Mouse (Mus musculus) spleen, adult 2 months (tissue): Measurements from ENCODE around the gene Cldnd2. TPM values are rescaled to one million over a fixed set of nuclear protein-coding genes. Genes with fewer than 3 reads are reported as not detected.
A peak's percentile ranks its signal among the peaks of the same experiment; 100 is the strongest.

Source experiments
- DNase-seq, 2 experiments: peaks; one replicate each; pipeline versions ENCODE4 v3.0.0 to v3.0.0-alpha.2; 2012 to 2021; ENCODE audit warnings: low spot score in 2 of 2, low read depth in 1 of 2
- H3K27ac ChIP-seq: fragments of 200-500 bp; 2 replicates; pipeline ENCODE4 v1.5.1; 2012; ENCODE audit warnings: low read length, inconsistent platforms; ENCODE audit not compliant: insufficient read depth
- H3K27me3 ChIP-seq: fragments of 200-500 bp; 2 replicates; pipeline ENCODE4 v1.6.1; 2012; ENCODE audit warnings: mild to moderate bottlenecking, moderate library complexity, low read length, inconsistent platforms; ENCODE audit not compliant: control insufficient read depth, insufficient read depth
- H3K36me3 ChIP-seq: fragments of 200-500 bp; 2 replicates; pipeline ENCODE4 v1.6.1; 2012; ENCODE audit warnings: mild to moderate bottlenecking, low read length, inconsistent platforms; ENCODE audit not compliant: control insufficient read depth, insufficient read depth
- H3K4me1 ChIP-seq: fragments of 200-500 bp; 2 replicates; pipeline ENCODE4 v1.6.1; 2011; ENCODE audit warnings: inconsistent platforms; ENCODE audit not compliant: control insufficient read depth, insufficient read depth, insufficient read length
- H3K4me3 ChIP-seq: fragments of 200-500 bp; 2 replicates; pipeline ENCODE4 v1.5.1; 2011; ENCODE audit warnings: mild to moderate bottlenecking, inconsistent platforms; ENCODE audit not compliant: insufficient read depth, insufficient read length; ENCODE audit errors: extremely low read depth
- CTCF ChIP-seq: fragments of 200-500 bp; IDR thresholded peaks from 2 replicates; pipeline ENCODE4 v1.5.1; 2011; ENCODE audit warnings: mild to moderate bottlenecking, inconsistent platforms; ENCODE audit not compliant: insufficient read depth, insufficient read length, insufficient replicate concordance; ENCODE audit errors: extremely low read depth
- POLR2A ChIP-seq: fragments of 200-500 bp; IDR thresholded peaks from 2 replicates; pipeline ENCODE4 v1.6.1; 2011; ENCODE audit warnings: low read depth, low read length, inconsistent platforms
- WGBS: fragments of 180-500 bp; shearing (Covaris S2); methylation state at CpG from one replicate; pipeline ENCODE4 v1.1.7; 2018; 5-methylcytosine and 5-hydroxymethylcytosine counted together
- polyA plus RNA-seq: library from polyadenylated mRNA; depleted of rRNA; stranded (reverse); fragments of >200 nt; gene quantifications from 2 replicates; pipeline ENCODE4 v1.2.3, GENCODE M21; 2012

Gene Cldnd2
- polyA plus RNA-seq, 1 experiment: 0.26 TPM

- Histone ChIP-seq H3K4me1 (peaks cover 7% of the 10 kb centered on the region), H3K36me3 (no peaks in the 10 kb centered on the region), H3K4me3 (no peak within 1 kb of the TSS), H3K27ac (no peak within 1 kb of the TSS), H3K27me3 (no peaks in the 10 kb centered on the region)
- WGBS: 74% methylated on average over 4 of the region's 4 CpGs
- no peak for TF ChIP-seq POLR2A
- no peak for TF ChIP-seq CTCF
- no peak for DNase-seq
Measured at GRCm38 (mm10) chr7:43462851-43463250, 22.3 kb downstream of the Cldnd2 start, which contains the start of gene Vsig10l. Vsig10l (plus strand) TSS chr7:43463151.

GRCm38 (mm10) chr7:43463976-43464375 is 23.4 kb downstream of the Cldnd2 start:
- no peak for DNase-seq
- peaks cover 7% of the 10 kb centered on the region for H3K4me1 ChIP-seq
- H3K27ac ChIP-seq: no peak overlapping the region
- H3K27me3 ChIP-seq: no peaks in the 10 kb centered on the region
- WGBS: 90% methylated on average over 7 of the region's 7 CpGs
- no peak overlapping the region for H3K4me3 ChIP-seq
- no peaks in the 10 kb centered on the region for H3K36me3 ChIP-seq
- TF ChIP-seq CTCF (no peak), POLR2A (no peak)

GRCm38 (mm10) chr7:43464864-43465343 is 24.3 kb downstream of the Cldnd2 start:
- Histone ChIP-seq H3K27ac (no peak overlapping the region), H3K27me3 (no peaks in the 10 kb centered on the region), H3K4me3 (peak overlapping the region; percentile 72), H3K36me3 (no peaks in the 10 kb centered on the region), H3K4me1 (peaks cover 7% of the 10 kb centered on the region)
- peak; percentile 17 to 32 for DNase-seq
- TF ChIP-seq POLR2A (no peak), CTCF (0 out of 2 replicates have a peak, but pooled peaks have one; percentile 18)
- WGBS: 12% methylated on average over 35 of the region's 35 CpGs

- 2% methylated on average over 33 of the region's 33 CpGs for WGBS
- Histone ChIP-seq H3K27ac (peak overlapping the region; percentile 68), H3K36me3 (no peaks in the 10 kb centered on the region), H3K4me3 (peak overlapping the region; percentile 72), H3K27me3 (no peaks in the 10 kb centered on the region), H3K4me1 (peaks cover 7% of the 10 kb centered on the region)
- TF ChIP-seq POLR2A (no peak), CTCF (no peak)
- peak; percentile 89 for DNase-seq
Measured at GRCm38 (mm10) chr7:43465344-43466098, 24.9 kb downstream of the Cldnd2 start.

GRCm38 (mm10) chr7:43466099-43466694 is 25.6 kb downstream of the Cldnd2 start:
- peak overlapping the region; percentile 72 for H3K4me3 ChIP-seq
- peak; percentile 94 for TF ChIP-seq CTCF
- TF ChIP-seq POLR2A: no peak
- H3K4me1 ChIP-seq: peaks cover 7% of the 10 kb centered on the region
- DNase-seq: peak; percentile 55 to 82
- H3K27ac ChIP-seq: peak overlapping the region; percentile 28
- no peaks in the 10 kb centered on the region for H3K27me3 ChIP-seq
- H3K36me3 ChIP-seq: no peaks in the 10 kb centered on the region
- under 1% methylated on average over 33 of the region's 33 CpGs for WGBS

- WGBS: 66% methylated on average over 8 of the region's 8 CpGs
- peaks cover 1% of the 10 kb centered on the region; the same call in 1 of the 2 replicates for H3K27me3 ChIP-seq
- no peaks in the 10 kb centered on the region for H3K4me1 ChIP-seq
- no peaks in the 10 kb centered on the region for H3K36me3 ChIP-seq
- DNase-seq: peak; percentile 33
- no peak overlapping the region for H3K4me3 ChIP-seq
- TF ChIP-seq CTCF (peak; percentile 46; the same call in 1 of the 2 replicates), POLR2A (no peak)
- no peak overlapping the region for H3K27ac ChIP-seq
Measured at GRCm38 (mm10) chr7:43470373-43470772, 29.8 kb downstream of the Cldnd2 start.
